Mouse (Mus musculus) liver, embryonic 14.5 days (tissue): Measurements from ENCODE around the gene Tyrp1.

ENCODE experiments used
- CTCF ChIP-seq: IDR thresholded peaks from 2 replicates; pipeline ENCODE4 v1.5.1; 2016; ENCODE audit warnings: antibody characterized with exemption, low read depth, control low read depth
- EP300 ChIP-seq: IDR thresholded peaks from 2 replicates; pipeline ENCODE4 v1.6.1; 2016; ENCODE audit warnings: antibody characterized with exemption, low read depth

- TF ChIP-seq CTCF (no peak), EP300 (no peak)
Observed at GRCm38 (mm10) chr4:80874121-80874859, 40.4 kb downstream of the Tyrp1 start.
